Mouse (Mus musculus) right cerebral cortex, postnatal 10 days (tissue): ENCODE measurements at regions not wholly inside any gene's neighbourhood (a gene's known extent, or its start where the extent isn't known, plus 50 kb on each side); places are given as distances from the start of the nearest gene placed in this dataset.

Experiments
- DNase-seq, 2 experiments: peaks; one replicate each; pipeline ENCODE4 v3.0.0; 2021; ENCODE audit warnings: low spot score in 2 of 2

GRCm38 (mm10) chr11:114217245-114217757, 150.5 kb upstream of the Sdk2 start:
- no peak for DNase-seq

DNA sequence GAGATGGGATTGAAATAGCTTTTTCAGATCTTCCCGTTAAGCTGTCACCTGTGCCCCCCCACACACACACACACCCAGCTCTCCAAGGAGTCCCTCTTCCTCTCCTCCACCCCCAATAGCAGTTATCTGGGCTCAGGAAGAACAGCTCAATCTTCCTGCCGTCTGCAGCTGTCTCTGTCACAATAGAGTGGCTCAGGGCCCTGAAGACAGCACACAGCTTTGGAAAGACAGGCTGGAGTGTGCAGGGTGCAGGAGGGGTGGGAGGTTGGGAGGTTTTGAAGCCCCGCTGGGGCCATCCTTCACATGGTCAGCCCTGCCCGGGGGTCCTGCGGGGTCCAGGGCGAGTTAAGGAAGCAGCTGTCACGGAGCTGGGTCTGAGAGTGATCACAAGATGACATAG, 149.6 kb upstream of the Sdk2 start:
- no peak for DNase-seq

- DNase-seq, result no peak
Observed at GRCm38 (mm10) chr11:114215256-114215655, 148.4 kb upstream of the Sdk2 start.

GRCm38 (mm10) chr11:114212136-114212535, 145.3 kb upstream of the Sdk2 start:
- DNase-seq, result no peak

DNA sequence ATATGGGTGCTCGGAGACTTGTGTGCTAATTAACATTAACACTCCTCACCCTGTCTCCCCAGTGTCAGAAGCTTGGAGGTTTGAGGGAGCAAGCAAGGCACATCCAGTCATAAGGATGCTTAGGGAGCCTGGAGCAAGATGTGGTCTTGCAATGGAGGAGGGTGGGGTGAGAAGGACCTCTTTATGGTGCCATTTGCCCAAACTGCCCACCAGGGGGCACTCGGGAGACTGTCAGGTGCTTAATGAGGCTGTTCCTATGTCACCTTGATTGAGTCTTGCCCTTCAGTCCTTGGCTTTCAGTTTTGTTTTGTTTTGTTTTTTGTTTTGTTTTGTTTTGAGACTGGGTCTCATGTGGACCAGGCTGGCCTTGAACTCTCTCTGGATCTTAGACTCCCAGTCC, 138.3 kb upstream of the Sdk2 start:
- DNase-seq, result peak in 1 of 2 experiments; percentile 50

DNA sequence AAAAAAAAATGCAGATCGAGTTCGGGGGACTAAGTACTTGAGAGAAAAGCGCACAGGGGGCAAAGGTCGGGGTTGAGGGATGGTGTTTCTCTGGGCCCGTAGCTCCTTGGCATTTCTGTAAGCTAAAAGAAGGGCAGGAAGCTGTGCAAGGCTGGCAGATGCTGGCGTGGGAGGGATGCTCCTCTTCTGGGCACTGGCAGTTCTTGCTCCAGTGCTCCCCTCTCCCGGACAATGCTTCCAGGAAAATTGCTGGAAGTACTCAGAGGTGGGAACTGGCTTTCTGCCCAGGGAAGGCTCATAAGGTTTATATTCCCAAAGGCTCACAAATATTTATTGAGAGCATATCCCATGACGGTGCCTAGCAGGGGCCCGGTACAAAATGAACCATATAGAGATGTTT, 136.6 kb upstream of the Sdk2 start:
- no peak for DNase-seq

DNA sequence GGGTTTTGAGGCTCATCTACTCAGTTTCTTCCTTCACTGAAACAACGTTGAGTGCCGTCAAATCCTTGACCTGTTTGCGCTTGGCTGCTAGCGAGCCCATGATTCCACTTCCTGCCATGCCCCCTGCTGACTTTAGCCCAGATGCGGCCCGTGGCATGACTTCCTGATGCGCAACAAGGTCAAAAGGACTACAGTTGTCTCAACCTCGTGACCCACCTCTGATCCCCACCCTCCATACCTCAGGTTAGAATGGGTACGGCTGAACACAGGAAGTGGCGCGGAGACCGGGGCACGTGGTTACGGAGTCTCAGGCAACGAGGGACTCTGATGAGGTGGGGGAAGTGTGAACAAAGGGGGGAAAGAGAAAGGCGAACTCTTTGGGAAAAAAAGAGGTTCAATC, 135.6 kb upstream of the Sdk2 start:
- DNase-seq, result no peak

- DNase-seq, result no peak
Observed at GRCm38 (mm10) chr11:114199081-114199586, 132.3 kb upstream of the Sdk2 start.

DNA sequence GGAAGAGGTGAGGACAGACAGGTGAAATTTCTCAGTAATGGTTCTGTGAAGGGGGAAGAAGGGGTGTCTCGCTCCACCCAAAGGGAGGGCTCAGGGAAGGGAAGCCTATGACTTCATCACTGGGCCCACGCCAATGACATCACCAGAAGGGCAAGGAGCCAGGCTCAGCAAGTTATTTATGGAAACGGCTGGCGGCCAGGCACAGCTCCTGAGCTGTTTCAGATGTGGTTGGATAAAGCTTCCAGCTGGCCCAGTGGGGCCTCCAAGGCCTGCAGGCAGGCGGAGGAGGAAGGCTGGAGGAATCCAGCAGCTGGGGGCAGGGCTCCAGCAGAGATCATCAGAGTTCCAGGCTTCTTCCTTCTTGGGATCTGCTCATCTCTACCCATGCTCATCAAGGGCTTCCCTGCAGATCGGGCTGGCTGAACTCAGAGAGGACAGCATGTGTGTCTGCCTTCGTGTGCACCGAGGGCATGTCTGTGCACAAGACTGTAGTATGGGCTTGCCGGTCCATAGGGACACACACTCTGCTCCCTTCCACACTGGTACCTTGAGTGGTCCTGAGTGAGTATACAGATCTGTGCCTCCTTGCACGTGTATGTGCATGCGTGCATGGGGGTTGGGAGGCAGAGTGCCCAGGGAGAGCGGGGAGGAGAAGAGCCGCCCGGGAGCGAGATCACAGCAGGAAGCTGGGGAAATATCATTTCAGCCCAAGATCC, 131.6 kb upstream of the Sdk2 start:
- DNase-seq, result peak; percentile 95

GRCm38 (mm10) chr11:114195291-114195690, 128.4 kb upstream of the Sdk2 start:
- no peak for DNase-seq

DNA sequence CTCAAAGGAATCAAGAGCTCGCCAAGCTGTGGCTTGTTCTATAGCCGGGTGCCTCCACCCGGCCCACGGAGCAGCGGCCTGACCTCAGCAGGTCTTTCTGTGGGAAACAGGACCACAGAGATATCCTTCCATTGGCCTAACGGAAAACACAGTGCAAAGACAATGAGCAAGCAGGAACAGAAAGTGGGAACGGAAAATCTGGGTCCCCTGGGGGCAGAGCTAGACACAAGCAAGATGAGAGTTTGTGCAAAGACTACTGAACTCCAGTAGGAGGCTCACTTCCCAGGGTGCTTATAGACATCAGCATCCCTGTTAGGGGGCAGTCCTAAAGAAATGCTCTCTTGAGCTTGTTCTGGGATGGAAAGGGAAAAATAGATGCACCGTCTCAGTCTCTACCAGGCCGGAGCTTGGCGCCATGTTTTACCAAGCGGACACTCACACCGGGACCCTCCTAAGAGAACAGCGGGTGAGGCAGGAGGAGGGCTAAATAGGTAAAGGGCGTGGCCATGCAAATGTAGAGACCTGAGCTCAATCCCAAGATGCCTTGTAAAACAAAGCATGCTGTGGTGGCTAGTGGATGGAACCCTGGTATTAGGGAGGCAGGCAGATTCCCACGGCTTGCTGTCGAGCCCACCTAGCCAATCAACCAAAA, 127.3 kb upstream of the Sdk2 start:
- no peak for DNase-seq

DNA sequence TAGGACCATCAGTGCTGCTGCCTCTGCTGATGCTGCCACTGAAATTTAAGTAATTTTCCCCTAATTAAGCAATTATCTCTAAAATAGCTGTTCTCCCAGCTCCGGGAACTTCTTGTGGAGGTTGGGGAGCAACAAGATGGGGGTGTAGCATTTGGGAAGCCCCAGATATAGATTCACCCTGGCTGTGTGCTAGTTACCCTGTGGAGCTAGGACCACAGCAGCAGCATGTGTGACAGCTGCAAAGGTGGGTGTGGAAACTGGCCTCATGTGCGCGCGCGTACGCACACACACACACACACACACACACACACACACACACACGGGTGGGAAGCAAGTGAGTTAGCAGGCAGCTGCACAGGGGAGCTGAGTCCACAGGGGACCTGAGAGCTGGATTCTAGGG, 126.2 kb upstream of the Sdk2 start:
- DNase-seq, result peak in 1 of 2 experiments; percentile 55

GRCm38 (mm10) chr11:114191661-114192060, 124.8 kb upstream of the Sdk2 start:
- DNase-seq, result no peak

DNA sequence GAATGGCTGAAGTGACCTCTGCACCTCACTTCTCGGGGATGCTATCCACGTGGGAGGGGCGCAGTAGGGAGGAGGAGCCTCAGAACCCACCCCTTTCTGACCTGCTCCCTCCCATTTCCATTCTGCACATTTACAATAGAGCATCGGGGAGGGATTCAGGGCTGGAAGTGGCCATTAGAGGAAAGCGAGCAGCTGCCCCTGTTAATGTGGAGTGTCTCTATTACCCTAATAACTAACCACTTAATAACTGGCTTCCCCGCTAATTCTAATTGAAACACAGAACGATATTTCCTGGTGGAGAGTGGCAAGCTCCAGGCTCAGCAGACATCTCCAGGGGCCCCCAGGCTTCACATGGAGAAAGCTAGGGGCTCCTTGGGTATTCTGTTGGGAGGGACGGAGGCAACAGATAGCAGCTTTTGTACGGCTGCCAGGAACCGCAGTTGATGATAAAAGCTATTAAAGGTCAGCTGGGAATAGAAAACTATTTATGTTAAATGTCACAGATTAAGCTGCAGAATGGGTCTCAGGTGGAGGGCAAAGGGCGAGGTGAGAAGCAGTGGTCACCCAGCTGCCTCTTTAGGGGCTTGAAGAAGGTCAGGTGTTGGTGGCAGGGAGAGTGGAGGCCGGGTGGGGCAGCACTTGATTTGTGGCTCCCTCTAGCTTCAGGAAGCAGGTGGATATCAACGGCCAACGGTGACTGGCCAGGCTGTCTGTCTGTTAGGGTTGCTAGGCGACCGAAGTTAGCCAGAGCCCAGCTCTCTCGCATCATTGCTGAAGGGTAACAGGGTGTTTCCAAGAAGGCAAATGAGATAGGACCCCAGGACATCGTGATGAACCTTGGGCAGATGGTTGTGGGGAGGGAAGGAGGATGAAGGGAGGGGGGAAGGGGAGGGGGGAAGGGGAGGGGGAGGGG, 118.4 kb upstream of the Sdk2 start:
- peak; percentile 73 to 75 for DNase-seq

DNA sequence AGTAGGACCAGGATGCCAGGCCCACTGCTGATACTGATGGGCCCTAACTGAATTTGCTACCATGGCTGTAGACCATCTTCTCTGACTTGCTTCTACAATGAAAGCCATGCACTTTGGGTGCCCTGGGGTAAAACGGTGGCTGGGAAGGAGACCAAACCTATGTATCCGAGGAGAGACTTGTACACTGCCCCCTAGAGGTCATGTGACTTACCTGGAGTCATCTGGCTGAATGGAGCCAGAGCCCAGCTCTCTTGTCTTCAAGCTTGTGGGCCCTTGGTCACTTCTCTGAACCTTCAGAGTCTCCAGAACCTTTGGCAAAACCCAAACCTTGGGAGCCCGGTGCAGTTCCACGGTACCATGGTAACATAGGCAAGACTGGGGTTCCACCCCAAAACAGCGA, 117.6 kb upstream of the Sdk2 start:
- DNase-seq, result no peak

- no peak for DNase-seq
Observed at GRCm38 (mm10) chr11:114183231-114183630, 116.4 kb upstream of the Sdk2 start.

DNA sequence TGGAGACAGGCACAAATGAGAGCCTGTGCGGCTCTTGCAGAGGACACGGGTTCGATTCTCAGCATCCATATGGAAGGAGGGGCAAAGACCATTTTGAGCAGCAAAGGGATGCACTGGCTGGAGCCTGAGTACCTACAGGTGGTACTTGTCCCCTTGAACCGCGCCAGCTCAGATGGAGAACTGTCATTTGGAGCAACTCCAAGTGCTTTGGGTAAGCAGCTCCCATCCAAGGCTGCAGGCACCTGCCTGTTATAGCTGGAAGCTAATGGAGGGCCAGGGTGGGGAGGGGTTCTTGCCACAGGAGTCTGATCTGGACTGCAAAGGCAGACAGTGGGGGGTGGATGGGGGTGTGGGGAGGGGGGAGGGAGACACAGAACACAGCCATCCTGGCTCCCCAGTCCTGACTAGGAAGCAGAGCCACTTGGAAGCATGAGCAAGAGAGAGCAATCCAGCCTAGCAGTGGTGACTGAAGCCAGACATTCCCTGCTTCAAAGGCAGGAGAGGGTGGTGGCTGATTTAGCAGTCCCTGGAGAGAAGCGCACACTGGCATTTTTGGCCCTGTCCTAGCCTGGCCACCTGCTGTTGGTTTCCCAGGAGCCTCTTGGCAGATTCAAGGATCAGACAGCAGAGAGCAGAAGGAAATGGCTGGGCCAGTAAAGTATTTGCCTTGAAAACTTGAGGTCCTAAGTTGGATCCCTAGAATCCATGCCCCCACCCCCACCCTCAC, 112.1 kb upstream of the Sdk2 start:
- no peak for DNase-seq

GRCm38 (mm10) chr11:114177789-114178188, 110.9 kb upstream of the Sdk2 start:
- peak in 1 of 2 experiments; percentile 34 for DNase-seq

GRCm38 (mm10) chr11:114177281-114177680, 110.4 kb upstream of the Sdk2 start:
- no peak for DNase-seq

DNA sequence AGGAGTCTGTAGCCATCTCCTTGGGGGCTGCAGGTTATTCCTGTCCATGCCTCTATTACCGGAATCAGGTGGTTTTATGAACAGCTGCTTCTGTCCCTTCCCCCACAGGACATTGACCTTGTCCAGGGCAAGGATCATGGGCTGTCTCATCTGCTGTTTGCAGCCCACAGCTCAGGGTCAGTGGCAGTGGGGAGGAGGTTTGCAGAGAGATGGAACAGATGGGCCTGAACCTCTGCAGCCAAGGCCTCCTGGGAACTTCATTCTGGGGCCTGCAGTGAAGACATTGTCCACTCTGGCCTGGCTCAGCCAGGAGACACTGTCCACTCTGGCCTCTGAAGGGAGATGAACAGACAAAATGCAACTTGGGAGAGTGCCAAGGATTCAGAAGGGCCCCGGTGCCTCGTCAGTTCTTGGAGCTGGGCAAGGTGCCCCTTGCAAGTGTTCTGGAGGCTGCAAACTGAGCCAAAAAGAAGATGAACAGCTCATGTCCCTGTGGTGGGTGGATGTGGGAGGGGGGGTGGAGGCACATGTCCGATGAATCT, 109.9 kb upstream of the Sdk2 start:
- DNase-seq, result no peak
